Mouse (Mus musculus): ENCODE results near the gene Kremen1.

DNA sequence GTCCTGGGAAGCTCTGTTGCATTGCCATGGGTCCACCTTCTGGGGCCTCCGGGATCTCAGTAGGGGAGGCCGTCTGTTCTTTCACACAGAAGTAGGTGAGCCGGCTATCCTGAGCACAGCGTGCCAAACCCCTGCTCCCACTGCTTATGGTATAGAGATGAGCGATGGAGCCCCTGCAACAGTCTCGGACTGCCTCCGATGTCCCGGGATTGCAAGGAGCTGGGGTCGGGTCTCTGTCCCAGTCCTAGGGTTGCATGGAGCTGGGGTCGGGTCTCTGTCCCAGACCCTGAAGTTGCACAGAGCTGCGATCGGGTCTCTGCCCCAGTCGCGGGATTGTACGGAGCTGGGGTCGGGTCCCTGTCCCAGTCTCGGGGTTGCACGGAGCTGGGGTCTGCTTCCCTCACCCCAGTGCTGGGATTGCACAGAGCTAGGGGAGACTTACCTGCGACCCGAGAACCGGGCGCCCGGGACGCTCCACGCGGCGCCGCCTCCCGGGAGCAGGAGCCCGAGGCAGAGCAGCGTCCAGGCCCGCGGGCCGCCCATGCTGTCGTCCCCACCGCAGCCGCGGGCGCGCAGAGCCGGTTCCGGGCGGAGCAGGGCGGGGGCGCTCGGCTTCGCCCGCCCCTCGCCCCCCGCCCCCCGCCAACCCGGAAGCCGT, 109.5 kb downstream of the Kremen1 start, which contains the start of gene Emid1:
- TF ChIP-seq POLR2A (IDR thresholded peaks at IDR 0.05; ENCODE audit: control insufficient read depth, extremely low read depth, insufficient read depth, low read length, poor library complexity): peak; percentile 46; the same call in 1 of the 2 replicates
- no peak for TF ChIP-seq CTCF (IDR thresholded peaks at IDR 0.05; ENCODE audit: borderline replicate concordance, control insufficient read depth, extremely low read depth, insufficient read depth, low read length, poor library complexity)
